Mouse (Mus musculus) heart, adult 2 months (tissue): ENCODE results near the gene Yy1.

Experiments used
- CTCF ChIP-seq: fragments of 200-600 bp; IDR thresholded peaks from 2 replicates; pipeline ENCODE4 v1.8.1; 2022; ENCODE audit warnings: antibody characterized with exemption, mild to moderate bottlenecking, moderate library complexity
- EP300 ChIP-seq: fragments of 200-500 bp; IDR thresholded peaks from 2 replicates; pipeline ENCODE4 v1.6.1; 2011; ENCODE audit warnings: low read depth, low read length, control low read depth; ENCODE audit not compliant: insufficient read depth
- POLR2A ChIP-seq: fragments of 200-500 bp; IDR thresholded peaks from 2 replicates; pipeline ENCODE4 v1.6.1; 2011; ENCODE audit warnings: mild to moderate bottlenecking, low read depth, low read length, control low read depth; ENCODE audit not compliant: insufficient read depth

- TF ChIP-seq CTCF, result no peak
- TF ChIP-seq EP300, result no peak
- TF ChIP-seq POLR2A, result no peak
These were observed 43.3 kb upstream of the Yy1 start for GRCm38 (mm10) chr12:108749454-108749853.
